Mouse (Mus musculus): ENCODE data around the gene Myo1b. TPM values are rescaled to one million over a fixed set of nuclear protein-coding genes. Genes with fewer than 3 reads are reported as not detected.

Gene Myo1b
- total and polyA plus RNA-seq, 3 experiments, result 0.07 TPM; not detected in 1

DNA sequence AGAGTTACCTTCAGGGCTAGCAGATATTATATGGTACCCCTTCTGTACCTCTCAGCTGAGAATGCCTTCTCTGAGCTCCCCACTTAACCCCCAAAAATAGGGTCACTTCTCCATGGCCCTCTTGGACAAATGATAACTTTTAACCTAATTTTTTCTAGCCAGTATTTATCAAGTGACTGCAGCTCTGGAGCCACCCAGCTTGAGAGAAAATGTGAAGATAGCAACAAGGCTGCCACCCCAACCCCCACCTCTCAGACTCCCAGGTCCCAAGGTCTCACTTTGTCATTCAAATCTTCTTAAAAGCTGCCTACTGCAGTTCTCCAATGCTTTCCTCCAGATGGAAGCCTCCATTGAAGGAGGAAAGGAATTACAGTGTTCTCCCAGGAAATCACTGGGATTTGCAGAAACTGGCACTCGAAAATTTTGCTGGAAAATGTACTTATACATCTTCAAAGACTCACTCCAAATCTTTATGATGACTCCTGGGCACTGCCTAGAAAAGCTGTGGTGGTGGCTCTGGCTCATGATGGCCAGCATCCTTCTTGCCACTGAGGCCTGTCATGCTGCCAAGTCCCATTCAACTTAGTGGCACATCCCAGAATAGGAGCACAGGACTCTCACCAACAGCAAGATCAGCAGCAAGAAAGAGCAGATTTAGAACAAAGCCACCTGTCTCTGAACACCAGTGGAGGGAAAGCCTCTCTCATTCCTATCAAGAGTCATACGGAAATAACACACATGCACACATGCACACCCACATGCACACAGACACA, 70.4 kb downstream of the Myo1b start:
- dilution Hi-C loops (cut with MboI; ENCODE audit: extremely low pct_ligation_motif_present, extremely low pct_unique_long_range_greater_than_20kb, low sequenced_read_pairs), result no loop called here
- TF ChIP-seq POLR2AphosphoS2 (IDR thresholded peaks at IDR 0.05; ENCODE audit: low read depth, low read length) (no peak), USF2 (conservative IDR thresholded peaks at IDR 0.05; ENCODE audit: low read depth, low read length) (no peak), TBP (conservative IDR thresholded peaks at IDR 0.05; ENCODE audit: low read depth, low read length) (no peak), GABPA (IDR thresholded peaks at IDR 0.05; ENCODE audit: insufficient replicate concordance, low read depth, low read length) (no peak), MYC (IDR thresholded peaks at IDR 0.05; ENCODE audit: low read depth, low read length) (no peak), SMC3 (IDR thresholded peaks at IDR 0.05; ENCODE audit: low read depth, low read length) (no peak), UBTF (IDR thresholded peaks at IDR 0.05; ENCODE audit: low read depth, low read length) (no peak), POLR2A (IDR thresholded peaks at IDR 0.05; ENCODE audit: low read depth, low read length) (no peak), SIN3A (IDR thresholded peaks at IDR 0.05; ENCODE audit: low read length) (no peak), USF1 (IDR thresholded peaks at IDR 0.05; ENCODE audit: low read depth, low read length) (no peak), KAT2A (IDR thresholded peaks at IDR 0.05; ENCODE audit: insufficient replicate concordance, low read length) (no peak), ZNF384 (IDR thresholded peaks at IDR 0.05; ENCODE audit: low read depth, low read length) (no peak)
- Histone ChIP-seq H3K36me3 (replicated peaks in 1 of 2; ENCODE audit: control insufficient read depth in 1 of 2, insufficient read depth in 1 of 2, low read length in 1 of 2) (no peaks in the 10 kb centered on the region), H3K79me2 (replicated peaks; ENCODE audit: control insufficient read depth, extremely low read depth, insufficient read depth, poor library complexity, severe bottlenecking) (no peaks in the 10 kb centered on the region), H3K4me1 (ENCODE audit: control insufficient read depth in 1 of 2, insufficient read depth in 2 of 2) (peaks cover 2 to 28% of the 10 kb centered on the region in 2 experiments; a peak in 2 of 4 replicates), H3K4me2 (ENCODE audit: insufficient read depth, low read depth, poor library complexity, severe bottlenecking) (no peak overlapping the region), H3K27ac (ENCODE audit: insufficient read depth, low read depth) (no peak overlapping the region), H3K27me3 (replicated peaks) (no peaks in the 10 kb centered on the region), H3K9me3 (replicated peaks; ENCODE audit: low read length) (no peaks in the 10 kb centered on the region), H3K4me3 (replicated peaks in 1 of 3; ENCODE audit: low read depth in 2 of 3, low read length in 2 of 3, poor library complexity in 1 of 3) (no peak overlapping the region), H3K9ac (ENCODE audit: insufficient read depth, low read depth) (no peak overlapping the region)
- in situ Hi-C loops (cut with MboI; ENCODE audit: low pct_ligation_motif_present, low pct_unique_long_range_greater_than_20kb, low sequenced_read_pairs), result loop anchor here (10.0 kb wide), 1 partner anchor 99 kb away; no protein-coding TSS in a partner anchor
- DNase-seq (ENCODE audit: extremely low read depth), result no peak

DNA sequence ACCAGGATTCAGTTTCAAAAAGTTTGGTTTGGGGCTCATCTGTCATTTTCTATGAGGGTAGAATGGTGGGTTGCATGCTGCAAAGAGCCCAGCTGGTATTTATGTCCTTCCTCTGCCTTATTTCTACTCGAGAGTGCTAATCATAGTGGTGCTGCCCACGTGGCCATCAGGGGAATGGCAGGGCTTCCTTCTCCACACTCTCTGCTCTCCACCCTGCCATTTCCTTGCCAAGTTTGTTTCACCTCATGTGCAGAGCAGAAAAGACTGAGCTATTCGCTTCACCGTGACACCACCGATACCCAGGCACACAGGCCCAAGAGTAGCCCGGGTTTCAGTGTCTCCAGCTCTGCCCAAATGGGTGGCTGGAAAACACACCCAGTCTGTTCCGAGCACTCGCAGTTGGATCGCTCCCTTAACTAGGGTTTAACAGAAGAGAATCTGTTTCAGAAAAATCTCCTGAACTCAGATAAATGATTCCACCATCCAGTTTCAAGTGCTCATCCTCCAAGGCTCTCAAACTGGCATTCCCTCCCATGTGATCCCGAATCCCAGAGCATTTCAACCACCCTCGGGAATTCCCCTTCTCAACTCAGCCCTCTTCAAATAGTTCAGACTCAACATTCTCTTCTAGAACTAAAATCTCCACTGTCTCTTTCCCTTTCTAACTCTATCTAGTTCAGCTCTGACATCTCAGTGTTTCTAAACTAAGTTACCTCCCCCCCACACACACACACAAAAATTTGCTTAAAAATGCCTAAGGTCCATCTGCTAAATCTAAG, 77.8 kb downstream of the Myo1b start:
- no peak overlapping the region for H3K4me3 ChIP-seq (replicated peaks in 1 of 3; ENCODE audit: low read depth in 2 of 3, low read length in 2 of 3, poor library complexity in 1 of 3)
- no peak for DNase-seq (ENCODE audit: extremely low read depth)
- peaks cover 0 to 6% of the 10 kb centered on the region in 2 experiments; a peak in 2 of 4 replicates for H3K4me1 ChIP-seq (ENCODE audit: control insufficient read depth in 1 of 2, insufficient read depth in 2 of 2)
- H3K9me3 ChIP-seq (replicated peaks; ENCODE audit: low read length), result no peaks in the 10 kb centered on the region
- in situ Hi-C loops (cut with MboI; ENCODE audit: low pct_ligation_motif_present, low pct_unique_long_range_greater_than_20kb, low sequenced_read_pairs) (no loop called here), dilution Hi-C loops (cut with MboI; ENCODE audit: extremely low pct_ligation_motif_present, extremely low pct_unique_long_range_greater_than_20kb, low sequenced_read_pairs) (no loop called here)
- H3K36me3 ChIP-seq (replicated peaks in 1 of 2; ENCODE audit: control insufficient read depth in 1 of 2, insufficient read depth in 1 of 2, low read length in 1 of 2), result no peaks in the 10 kb centered on the region
- H3K9ac ChIP-seq (ENCODE audit: insufficient read depth, low read depth), result no peak overlapping the region
- TF ChIP-seq MAFK (IDR thresholded peaks at IDR 0.05; ENCODE audit: insufficient replicate concordance, low read length), result no peak
- 0 out of 4 replicates have a peak, but pooled peaks of 1 of the 2 experiments have one; percentile 9 for TF ChIP-seq CTCF (conservative IDR thresholded peaks at IDR 0.05 in 1 of 2, IDR thresholded peaks at IDR 0.05 in 1 of 2; ENCODE audit: low read depth in 2 of 2, low read length in 2 of 2)
- H3K79me2 ChIP-seq (replicated peaks; ENCODE audit: control insufficient read depth, extremely low read depth, insufficient read depth, poor library complexity, severe bottlenecking), result no peaks in the 10 kb centered on the region
- H3K27me3 ChIP-seq (replicated peaks), result no peaks in the 10 kb centered on the region
- H3K27ac ChIP-seq (ENCODE audit: insufficient read depth, low read depth), result no peak overlapping the region
- H3K4me2 ChIP-seq (ENCODE audit: insufficient read depth, low read depth, poor library complexity, severe bottlenecking), result no peak overlapping the region

Measured in CH12.LX (cell line).